Mouse (Mus musculus) embryonic facial prominence, embryonic 11.5 days (tissue): ENCODE results near the gene Gigyf1. TPM values are rescaled to one million over a fixed set of nuclear protein-coding genes. Genes with fewer than 3 reads are reported as not detected.

Source experiments
- ATAC-seq: fragments of 200-750 bp; cut with Nextera tagmentation; replicated peaks from 2 replicates; pipeline ENCODE4 v1.8.0; 2017; ENCODE audit warnings: low read depth; ENCODE audit not compliant: insufficient number of reproducible peaks, low FRiP score, low TSS enrichment
- DNase-seq: peaks from one replicate; pipeline ENCODE4 v3.0.0-alpha.2; 2015; ENCODE audit warnings: low spot score
- H3K27ac ChIP-seq: fragments of 300-500 bp; sonication (generic); replicated peaks from 2 replicates; pipeline ENCODE4 v1.5.1; 2014; ENCODE audit warnings: mild to moderate bottlenecking, low read depth, low read length, control low read depth
- H3K27me3 ChIP-seq: fragments of 300-500 bp; sonication (generic); 2 replicates; pipeline ENCODE4 v1.6.1; 2014; ENCODE audit warnings: mild to moderate bottlenecking, low read length, moderate library complexity, mixed read lengths; ENCODE audit not compliant: control insufficient read depth, insufficient read depth
- H3K36me3 ChIP-seq: fragments of 300-500 bp; sonication (generic); replicated peaks from 2 replicates; pipeline ENCODE4 v1.6.1; 2014; ENCODE audit warnings: low read depth, mild to moderate bottlenecking, low read length, moderate library complexity, mixed read lengths; ENCODE audit not compliant: control insufficient read depth, insufficient read depth
- H3K4me1 ChIP-seq: fragments of 300-500 bp; sonication (generic); 2 replicates; pipeline ENCODE4 v1.6.1; 2014; ENCODE audit warnings: low read length, mixed read lengths; ENCODE audit not compliant: control insufficient read depth, insufficient read depth
- H3K4me2 ChIP-seq: fragments of 300-500 bp; sonication (generic); 2 replicates; pipeline ENCODE4 v1.6.1; 2014; ENCODE audit warnings: low read depth, mild to moderate bottlenecking, control low read depth, low read length, moderate library complexity
- H3K4me3 ChIP-seq: fragments of 300-500 bp; sonication (generic); 2 replicates; pipeline ENCODE4 v1.5.1; 2014; ENCODE audit warnings: low read depth, low read length, control low read depth
- H3K9ac ChIP-seq: fragments of 300-500 bp; sonication (generic); replicated peaks from 2 replicates; pipeline ENCODE4 v1.6.1; 2014; ENCODE audit warnings: mild to moderate bottlenecking, control low read depth, low read length
- H3K9me3 ChIP-seq: fragments of 300-500 bp; sonication (generic); replicated peaks from 2 replicates; pipeline ENCODE4 v1.6.1; 2016; ENCODE audit warnings: mild to moderate bottlenecking, low read length, inconsistent platforms, mixed read lengths; ENCODE audit not compliant: control insufficient read depth
- WGBS: fragments of 180-500 bp; shearing (Covaris S2); extraction: QIAGEN DNeasy Blood & Tissue Kit; methylation state at CpG from one replicate; pipeline ENCODE4 v1.1.7; 2014; 5-methylcytosine and 5-hydroxymethylcytosine counted together
- polyA plus RNA-seq: library from polyadenylated mRNA; unstranded; fragments of >200 nt; fragmentation: Nextera tagmentation; extraction: Ambion mirVana; gene quantifications from 2 replicates; pipeline ENCODE4 v1.2.1, GENCODE M21; 2014

The Gigyf1 gene
- polyA plus RNA-seq, 1 experiment from 2014 or later: 8.5 TPM

GRCm38 (mm10) chr5:137541768-137542540 is 23.6 kb downstream of the Gigyf1 start:
- H3K4me2 ChIP-seq: no peak overlapping the region
- WGBS: 81% methylated on average over 5 of the region's 5 CpGs
- H3K27me3 ChIP-seq: no peaks in the 10 kb centered on the region
- no peak overlapping the region for H3K27ac ChIP-seq
- H3K4me1 ChIP-seq: no peaks in the 10 kb centered on the region
- H3K36me3 ChIP-seq: no peaks in the 10 kb centered on the region
- ATAC-seq: no peak
- no peak for DNase-seq
- H3K9ac ChIP-seq: no peak overlapping the region
- H3K4me3 ChIP-seq: no peak overlapping the region
- no peaks in the 10 kb centered on the region for H3K9me3 ChIP-seq

DNA sequence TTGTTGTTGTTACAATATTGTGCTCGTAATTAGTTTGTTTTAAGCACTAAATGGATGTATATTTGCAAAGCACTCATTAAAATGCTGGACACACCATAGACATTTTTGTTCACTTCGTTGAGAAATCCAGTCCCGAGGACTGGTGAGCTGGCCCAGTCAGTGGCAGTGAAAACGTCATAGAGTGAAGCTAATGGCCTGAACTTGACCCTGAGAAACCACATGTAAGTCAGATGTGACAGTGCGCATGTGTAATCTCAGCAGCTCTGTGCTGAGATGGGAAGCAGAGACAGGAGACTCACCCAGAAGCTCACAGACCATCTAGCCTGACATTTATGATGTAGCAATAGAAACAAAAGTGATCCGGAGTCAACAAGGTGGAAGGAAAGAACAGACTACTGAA is 26.6 kb downstream of the Gigyf1 start:
- WGBS: 68% methylated on average over 6 of the region's 6 CpGs
- no peak for DNase-seq
- H3K4me2 ChIP-seq: no peak overlapping the region

DNA sequence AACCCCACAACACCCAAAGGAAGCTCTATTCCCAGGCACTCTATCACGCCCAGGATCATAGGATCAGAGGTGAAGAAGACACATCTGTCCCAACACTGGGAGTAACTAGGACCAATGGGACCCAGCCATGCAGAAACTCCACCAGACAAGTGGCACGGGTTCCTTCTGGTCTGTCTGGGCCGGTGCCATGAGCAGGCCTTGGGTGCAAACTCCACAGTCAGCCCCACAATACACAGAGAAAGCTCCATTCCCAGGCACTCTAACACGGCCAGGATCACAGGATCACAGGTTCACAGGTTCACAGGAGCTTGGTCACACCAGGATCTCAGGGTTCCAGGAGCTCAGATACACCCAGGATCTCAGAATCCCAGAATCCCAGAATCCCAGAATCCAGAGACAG is 27.2 kb downstream of the Gigyf1 start:
- Histone ChIP-seq H3K4me3 (no peak overlapping the region), H3K36me3 (no peaks in the 10 kb centered on the region), H3K27ac (no peak overlapping the region), H3K4me1 (no peaks in the 10 kb centered on the region), H3K9me3 (no peaks in the 10 kb centered on the region), H3K27me3 (no peaks in the 10 kb centered on the region), H3K9ac (no peak overlapping the region), H3K4me2 (no peak overlapping the region)
- no peak for ATAC-seq
- DNase-seq: no peak
- WGBS: 73% methylated on average over 4 of the region's 4 CpGs

More for the DNA sequence above, 26.6 kb downstream of the Gigyf1 start:
- Histone ChIP-seq H3K27me3 (no peaks in the 10 kb centered on the region), H3K36me3 (no peaks in the 10 kb centered on the region), H3K9ac (no peak overlapping the region), H3K4me1 (no peaks in the 10 kb centered on the region), H3K4me3 (no peak overlapping the region), H3K9me3 (no peaks in the 10 kb centered on the region), H3K27ac (no peak overlapping the region)
- ATAC-seq: no peak

DNA sequence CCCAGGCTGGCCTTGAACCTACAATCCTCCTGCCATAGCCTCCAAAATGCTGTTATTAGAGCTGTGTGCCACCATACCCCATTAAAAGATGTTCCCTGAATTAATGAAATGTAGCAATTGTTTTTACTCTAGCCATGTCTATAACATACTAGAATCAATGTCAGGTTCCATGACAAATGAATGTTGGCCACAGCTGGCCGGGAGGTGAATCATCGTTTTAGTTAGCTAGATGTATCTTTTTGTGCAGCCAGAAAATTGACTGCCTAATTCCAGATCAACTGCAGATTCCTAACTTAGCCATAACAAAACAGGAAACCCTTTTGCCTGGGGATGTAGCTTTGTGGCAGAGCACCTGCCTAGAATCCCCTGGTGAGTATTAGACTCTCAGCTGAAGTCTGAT is 31.5 kb downstream of the Gigyf1 start:
- Histone ChIP-seq H3K4me2 (no peak overlapping the region), H3K9me3 (no peaks in the 10 kb centered on the region), H3K27me3 (no peaks in the 10 kb centered on the region; the same call in 1 of the 2 replicates), H3K36me3 (no peaks in the 10 kb centered on the region), H3K27ac (no peak overlapping the region), H3K4me1 (no peaks in the 10 kb centered on the region), H3K9ac (no peak overlapping the region), H3K4me3 (no peak overlapping the region)
- no peak for DNase-seq
- no peak for ATAC-seq
- WGBS: 80% methylated on average over 2 of the region's 2 CpGs

GRCm38 (mm10) chr5:137551119-137551518 is 32.8 kb downstream of the Gigyf1 start:
- Histone ChIP-seq H3K27ac (no peak overlapping the region), H3K4me1 (no peaks in the 10 kb centered on the region), H3K36me3 (no peaks in the 10 kb centered on the region), H3K9me3 (no peaks in the 10 kb centered on the region), H3K27me3 (no peaks in the 10 kb centered on the region; the same call in 1 of the 2 replicates), H3K4me3 (no peak overlapping the region), H3K4me2 (no peak overlapping the region), H3K9ac (no peak overlapping the region)
- 69% methylated on average over 5 of the region's 5 CpGs for WGBS
- ATAC-seq (no peak), DNase-seq (no peak)

GRCm38 (mm10) chr5:137553000-137553399 is 34.7 kb downstream of the Gigyf1 start:
- Histone ChIP-seq H3K27ac (no peak overlapping the region), H3K9ac (no peak overlapping the region), H3K36me3 (no peaks in the 10 kb centered on the region), H3K4me1 (no peaks in the 10 kb centered on the region), H3K9me3 (no peaks in the 10 kb centered on the region), H3K4me2 (peak overlapping the region; percentile 19; the same call in 1 of the 2 replicates), H3K27me3 (no peaks in the 10 kb centered on the region; the same call in 1 of the 2 replicates), H3K4me3 (no peak overlapping the region; the same call in 1 of the 2 replicates)
- no peak for ATAC-seq
- 26% methylated on average over 6 of the region's 6 CpGs for WGBS
- no peak for DNase-seq

DNA sequence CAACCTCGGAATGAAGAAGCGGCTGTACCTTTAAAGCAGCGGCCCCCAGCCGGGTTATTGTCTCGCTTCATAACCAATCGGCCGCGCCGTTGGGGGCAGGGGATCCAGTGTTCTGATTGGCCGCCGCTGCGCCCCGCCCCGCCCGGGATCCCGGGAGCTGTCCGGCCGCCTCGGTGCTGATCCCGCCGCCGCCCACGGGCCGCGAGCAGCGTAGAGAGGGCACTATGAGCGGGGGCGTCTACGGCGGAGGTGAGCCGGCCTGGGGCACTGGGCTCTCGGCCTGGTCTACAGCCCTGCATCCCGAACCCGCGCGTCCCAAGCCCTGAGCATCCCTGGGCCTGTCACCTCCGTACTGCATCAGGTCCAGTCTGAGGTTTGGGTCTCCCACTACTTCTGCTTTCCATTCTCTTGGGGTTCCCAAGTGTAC is 35.1 kb downstream of the Gigyf1 start, which contains the start of gene Actl6b:
Actl6b (plus strand) TSS at position 107 of the 427 bp plus-strand sequence.
- ATAC-seq: peak; percentile 80
- H3K4me2 ChIP-seq: peak within 1 kb of the TSS; percentile 19
- H3K9me3 ChIP-seq: no peaks in the 10 kb centered on the region
- H3K9ac ChIP-seq: no peak within 1 kb of the TSS
- peak within 1 kb of the TSS; percentile 17 for H3K4me3 ChIP-seq
- no peaks in the 10 kb centered on the region; the same call in 1 of the 2 replicates for H3K27me3 ChIP-seq
- no peak within 1 kb of the TSS for H3K27ac ChIP-seq
- 1% methylated on average over 32 of the region's 37 CpGs for WGBS
- no peaks in the 10 kb centered on the region for H3K36me3 ChIP-seq
- no peaks in the 10 kb centered on the region for H3K4me1 ChIP-seq
- DNase-seq: peak; percentile 86

DNA sequence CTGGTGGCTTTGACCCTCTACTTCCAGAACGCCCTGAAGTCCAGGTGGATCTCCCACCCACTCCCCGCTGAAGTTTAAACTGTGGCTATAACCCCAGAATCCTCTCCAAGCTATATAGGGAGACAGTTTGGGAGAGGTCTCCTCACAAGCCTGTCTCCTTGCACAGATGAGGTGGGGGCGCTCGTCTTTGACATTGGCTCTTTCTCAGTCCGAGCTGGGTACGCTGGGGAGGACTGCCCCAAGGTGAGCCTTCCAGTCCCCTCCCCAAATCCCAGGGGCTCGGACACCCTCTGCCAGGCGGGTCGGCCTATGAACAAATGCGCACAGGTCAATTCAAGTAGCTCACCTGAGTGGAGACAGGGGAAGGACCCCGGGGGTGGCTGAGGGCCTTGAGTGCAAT is 35.5 kb downstream of the Gigyf1 start:
- peak overlapping the region; percentile 19; the same call in 1 of the 2 replicates for H3K4me2 ChIP-seq
- ATAC-seq (peak; percentile 48; the same call in 1 of the 2 replicates), DNase-seq (no peak)
- no peak overlapping the region for H3K27ac ChIP-seq
- H3K9ac ChIP-seq: no peak overlapping the region
- H3K4me3 ChIP-seq: no peak overlapping the region; the same call in 1 of the 2 replicates
- H3K27me3 ChIP-seq: no peaks in the 10 kb centered on the region; the same call in 1 of the 2 replicates
- no peaks in the 10 kb centered on the region for H3K9me3 ChIP-seq
- 47% methylated on average over 11 of the region's 11 CpGs for whole genome bisulfite sequencing
- no peaks in the 10 kb centered on the region for H3K4me1 ChIP-seq
- no peaks in the 10 kb centered on the region for H3K36me3 ChIP-seq
